Mouse (Mus musculus): Measurements from ENCODE around the gene Fip1l1. TPM values are rescaled to one million over a fixed set of nuclear protein-coding genes. Genes with fewer than 3 reads are reported as not detected.

Gene Fip1l1
- total RNA-seq (2021): 10 to 100 TPM; 29.4 to 29.8 TPM
- 14.8 and 17.6 TPM in 2 replicates for polyA plus RNA-seq (2012; rRNA removed)
- long read RNA-seq, full-length matches to known transcripts: 30 of 52 reads
- long read RNA-seq, partial matches to known transcripts: 2 of 52 reads
- long read RNA-seq, other reads (novel, unspliced or antisense): 20 of 52 reads

- no peaks in the 10 kb centered on the region for H3K27me3 ChIP-seq (ENCODE audit: control insufficient read depth, insufficient read depth, low read length)
- peaks cover 1% of the 10 kb centered on the region for H3K79me2 ChIP-seq (replicated peaks; ENCODE audit: control insufficient read depth, insufficient read depth, low read length)
- WGBS: under 1% methylated on average over 73 of the region's 73 CpGs
- 0 out of 2 replicates have a peak, but pooled peaks have one; percentile 9 for TF ChIP-seq EP300 (IDR thresholded peaks at IDR 0.05; ENCODE audit: insufficient read depth, low read depth, low read length)
- TF ChIP-seq CTCF (IDR thresholded peaks at IDR 0.05): peak; percentile 25; the same call in 1 of the 2 replicates
- TF ChIP-seq POLR2A (IDR thresholded peaks at IDR 0.05; ENCODE audit: insufficient read depth, low read depth, low read length): peak; percentile 86
- DNase-seq: peak; percentile 92 to 94
- peak within 1 kb of the TSS; percentile 90 for H3K4me3 ChIP-seq
- peaks cover 10% of the 10 kb centered on the region for H3K36me3 ChIP-seq (ENCODE audit: control insufficient read depth, insufficient read depth, low read length)
- intact Hi-C loops (cut with DNase I): loop anchor here (10.0 kb wide), 1 partner anchor 471 kb away; the partner anchor contains the start of gene Usp46
- peak within 1 kb of the TSS; percentile 95 for H3K27ac ChIP-seq
- H3K4me1 ChIP-seq (ENCODE audit: control insufficient read depth, insufficient read depth, low read length): peaks cover 5% of the 10 kb centered on the region
- H3K9ac ChIP-seq (ENCODE audit: low read depth, low read length): peak within 1 kb of the TSS; percentile 86
Observed at GRCm38 (mm10) chr5:74535240-74536021, at the start of gene Fip1l1. Gene Fip1l1, plus strand, starts transcription at chr5:74535449.

- peaks cover 1% of the 10 kb centered on the region; the same call in 1 of the 2 replicates for H3K4me1 ChIP-seq (ENCODE audit: control insufficient read depth, insufficient read depth, low read length)
- intact Hi-C loops (cut with DNase I): no loop called here
- no peak overlapping the region for H3K27ac ChIP-seq
- 70% methylated on average over 3 of the region's 3 CpGs for WGBS
- no peaks in the 10 kb centered on the region for H3K36me3 ChIP-seq (ENCODE audit: control insufficient read depth, insufficient read depth, low read length)
- no peak for DNase-seq
- no peak overlapping the region for H3K9ac ChIP-seq (ENCODE audit: low read depth, low read length)
- no peaks in the 10 kb centered on the region for H3K79me2 ChIP-seq (replicated peaks; ENCODE audit: control insufficient read depth, insufficient read depth, low read length)
- no peak for TF ChIP-seq POLR2A (IDR thresholded peaks at IDR 0.05; ENCODE audit: insufficient read depth, low read depth, low read length)
- H3K4me3 ChIP-seq: no peak overlapping the region
- no peaks in the 10 kb centered on the region for H3K27me3 ChIP-seq (ENCODE audit: control insufficient read depth, insufficient read depth, low read length)
Observed at GRCm38 (mm10) chr5:74492705-74493104, 42.5 kb upstream of the Fip1l1 start.

GRCm38 (mm10) chr5:74511686-74512085, 23.6 kb upstream of the Fip1l1 start:
- H3K4me1 ChIP-seq (ENCODE audit: control insufficient read depth, insufficient read depth, low read length): no peaks in the 10 kb centered on the region
- DNase-seq: no peak
- no peaks in the 10 kb centered on the region for H3K79me2 ChIP-seq (replicated peaks; ENCODE audit: control insufficient read depth, insufficient read depth, low read length)
- no peaks in the 10 kb centered on the region for H3K36me3 ChIP-seq (ENCODE audit: control insufficient read depth, insufficient read depth, low read length)
- TF ChIP-seq CTCF (IDR thresholded peaks at IDR 0.05): no peak
- no peak for TF ChIP-seq EP300 (IDR thresholded peaks at IDR 0.05; ENCODE audit: insufficient read depth, low read depth, low read length)
- TF ChIP-seq POLR2A (IDR thresholded peaks at IDR 0.05; ENCODE audit: insufficient read depth, low read depth, low read length): no peak
- intact Hi-C loops (cut with DNase I): no loop called here
- no peak overlapping the region for H3K4me3 ChIP-seq
- H3K27me3 ChIP-seq (ENCODE audit: control insufficient read depth, insufficient read depth, low read length): no peaks in the 10 kb centered on the region
- no peak overlapping the region for H3K9ac ChIP-seq (ENCODE audit: low read depth, low read length)
- H3K27ac ChIP-seq: no peak overlapping the region

GRCm38 (mm10) chr5:74527025-74527424, 8.2 kb upstream of the Fip1l1 start:
- H3K79me2 ChIP-seq (replicated peaks; ENCODE audit: control insufficient read depth, insufficient read depth, low read length): peaks cover 2% of the 10 kb centered on the region; the same call in 1 of the 2 replicates
- peaks cover 4% of the 10 kb centered on the region for H3K4me1 ChIP-seq (ENCODE audit: control insufficient read depth, insufficient read depth, low read length)
- intact Hi-C loops (cut with DNase I): no loop called here
- H3K4me3 ChIP-seq: no peak overlapping the region
- H3K27me3 ChIP-seq (ENCODE audit: control insufficient read depth, insufficient read depth, low read length): no peaks in the 10 kb centered on the region
- no peak overlapping the region for H3K9ac ChIP-seq (ENCODE audit: low read depth, low read length)
- no peaks in the 10 kb centered on the region for H3K36me3 ChIP-seq (ENCODE audit: control insufficient read depth, insufficient read depth, low read length)
- no peak for TF ChIP-seq CTCF (IDR thresholded peaks at IDR 0.05)
- no peak for TF ChIP-seq POLR2A (IDR thresholded peaks at IDR 0.05; ENCODE audit: insufficient read depth, low read depth, low read length)
- 49% methylated on average over 5 of the region's 5 CpGs for WGBS
- H3K27ac ChIP-seq: no peak overlapping the region
- DNase-seq: no peak

- TF ChIP-seq CTCF (IDR thresholded peaks at IDR 0.05): no peak
- no peak for TF ChIP-seq POLR2A (IDR thresholded peaks at IDR 0.05; ENCODE audit: insufficient read depth, low read depth, low read length)
- TF ChIP-seq EP300 (IDR thresholded peaks at IDR 0.05; ENCODE audit: insufficient read depth, low read depth, low read length): no peak
- Histone ChIP-seq H3K4me1 (ENCODE audit: control insufficient read depth, insufficient read depth, low read length) (peaks cover 5% of the 10 kb centered on the region), H3K79me2 (replicated peaks; ENCODE audit: control insufficient read depth, insufficient read depth, low read length) (no peaks in the 10 kb centered on the region), H3K4me3 (peak overlapping the region; percentile 99), H3K27ac (no peak overlapping the region), H3K27me3 (ENCODE audit: control insufficient read depth, insufficient read depth, low read length) (no peaks in the 10 kb centered on the region), H3K36me3 (ENCODE audit: control insufficient read depth, insufficient read depth, low read length) (no peaks in the 10 kb centered on the region), H3K9ac (ENCODE audit: low read depth, low read length) (peak overlapping the region; percentile 69)
- no peak for DNase-seq
- intact Hi-C loops (cut with DNase I): loop anchor here (5.0 to 10.0 kb wide), 4 partner anchors 218 to 627 kb away; partner anchors contain the start of genes Chic2 and Usp46
- 14% methylated on average over 16 of the region's 16 CpGs for WGBS
Observed at GRCm38 (mm10) chr5:74530785-74531184, 4.5 kb upstream of the Fip1l1 start.

Data from heart, adult 2 months (tissue).